Comparison of ENCODE assay signal across 9 mouse cellular contexts in genomic region chr2:11266294-11266693, GRCm38 (mm10).
A peak's percentile ranks its signal among the peaks of the same experiment; 100 is the strongest.
DNase-seq lines count a peak whose midpoint lies in the region; ATAC-seq lines count a peak whose summit lies in the region.
"Had no signal": no experiment of that assay in that cellular context is flagged by ENCODE, and none has a peak within 500 bp of the region (broad histone marks: within the 10 kb centered on the region; RNA-seq: fewer than 3 reads in every experiment).

No protein-coding gene starts in this region.

- H3K4me3 ChIP-seq in midbrain, embryonic 10.5 days = no peak overlapping the region
- no peak overlapping the region for H3K4me3 ChIP-seq in midbrain, embryonic 15.5 days
- H3K4me3 ChIP-seq: limb, embryonic 13.5 days had no signal

- ATAC-seq in midbrain, embryonic 15.5 days (replicated peaks) = no peak

- DNase-seq in cerebellum, postnatal 10 days = peak; percentile 16 to 17
- no peak for DNase-seq in cerebellum, adult 9-11 months
- DNase-seq in midbrain, embryonic 10.5 days (ENCODE audit: low spot score) = peak; percentile 20
- peak; percentile 9 for DNase-seq in lung, postnatal 25 days (ENCODE audit: low spot score)
- DNase-seq in thymus, postnatal 25 days = peak; percentile 75
- DNase-seq in ovary, postnatal 36 days (ENCODE audit: low spot score) = no peak
- DNase-seq in layer of hippocampus, adult 11-12 months (ENCODE audit: low spot score) = no peak

- no peaks in the 10 kb centered on the region for H3K9me3 ChIP-seq in midbrain, embryonic 10.5 days (replicated peaks)
- no peaks in the 10 kb centered on the region for H3K9me3 ChIP-seq in midbrain, embryonic 15.5 days
- H3K9me3 ChIP-seq: limb, embryonic 13.5 days had no signal

- no peaks in the 10 kb centered on the region for H3K4me1 ChIP-seq in midbrain, embryonic 10.5 days
- no peaks in the 10 kb centered on the region for H3K4me1 ChIP-seq in midbrain, embryonic 15.5 days
- H3K4me1 ChIP-seq: limb, embryonic 13.5 days had no signal

- no peak overlapping the region for H3K27ac ChIP-seq in midbrain, embryonic 10.5 days (replicated peaks)
- no peak overlapping the region for H3K27ac ChIP-seq in midbrain, embryonic 15.5 days
- H3K27ac ChIP-seq: limb, embryonic 13.5 days had no signal

- H3K4me2 ChIP-seq in midbrain, embryonic 15.5 days = no peak overlapping the region
- H3K4me2 ChIP-seq: limb, embryonic 13.5 days had no signal

- no peaks in the 10 kb centered on the region for H3K27me3 ChIP-seq in midbrain, embryonic 10.5 days (ENCODE audit: low read depth, poor library complexity, severe bottlenecking)
- no peaks in the 10 kb centered on the region for H3K27me3 ChIP-seq in midbrain, embryonic 15.5 days (replicated peaks)
- H3K27me3 ChIP-seq: limb, embryonic 13.5 days had no signal

- no peak overlapping the region for H3K9ac ChIP-seq in midbrain, embryonic 15.5 days
- H3K9ac ChIP-seq: limb, embryonic 13.5 days had no signal

- WGBS in midbrain, embryonic 10.5 days = 66% methylated on average over 5 of the region's 5 CpGs
- 74% methylated on average over 5 of the region's 5 CpGs for WGBS in midbrain, embryonic 15.5 days

- H3K36me3 ChIP-seq in midbrain, embryonic 10.5 days = no peaks in the 10 kb centered on the region
- H3K36me3 ChIP-seq in midbrain, embryonic 15.5 days (replicated peaks) = no peaks in the 10 kb centered on the region
- H3K36me3 ChIP-seq: limb, embryonic 13.5 days had no signal

Comparison
In these comparisons a context has a peak if more than half of its experiments do, and no peak if none do; other contexts are left out.
1. DNase-seq: peak in cerebellum, postnatal 10 days (2 of 2), midbrain, embryonic 10.5 days (single experiment), lung, postnatal 25 days (single experiment) and thymus, postnatal 25 days (single experiment); none in cerebellum, adult 9-11 months (single experiment), ovary, postnatal 36 days (single experiment) and layer of hippocampus, adult 11-12 months (single experiment).